29 mouse cellular contexts compared by ENCODE assay signal in genomic region chr15:50972593-50972992, GRCm38 (mm10).
DNase-seq lines count a peak whose midpoint lies in the region; ATAC-seq and TF ChIP-seq lines count a peak whose summit lies in the region.
"Had no signal": no experiment of that assay in that cellular context is flagged by ENCODE, and none has a peak within 500 bp of the region (broad histone marks: within the 10 kb centered on the region; RNA-seq: fewer than 3 reads in every experiment).

No protein-coding gene starts in this region.

- no peak for TF ChIP-seq POLR2A in myocyte (IDR thresholded peaks at IDR 0.05; ENCODE audit: insufficient read length, low read depth)

- H3K27ac ChIP-seq in liver, embryonic 11.5 days (ENCODE audit: low read depth, low read length): no peak overlapping the region
- H3K27ac ChIP-seq: embryonic facial prominence, embryonic 10.5 days; embryonic facial prominence, embryonic 13.5 days; forebrain, embryonic 10.5 days; forebrain, embryonic 13.5 days; gastrocnemius, adult 2 months; heart, embryonic 13.5 days; hindbrain, embryonic 12.5 days; hindbrain, embryonic 15.5 days had no signal

- H3K36me3 ChIP-seq in myocyte (ENCODE audit: control insufficient read depth, insufficient read depth): no peaks in the 10 kb centered on the region
- no peaks in the 10 kb centered on the region for H3K36me3 ChIP-seq in liver, embryonic 11.5 days (ENCODE audit: control insufficient read depth, insufficient read depth, low read length)
- H3K36me3 ChIP-seq: embryonic facial prominence, embryonic 10.5 days; embryonic facial prominence, embryonic 13.5 days; forebrain, embryonic 10.5 days; G1E; heart, embryonic 13.5 days; hindbrain, embryonic 12.5 days; hindbrain, embryonic 15.5 days had no signal

- no peak overlapping the region for H3K4me3 ChIP-seq in myocyte
- no peak overlapping the region for H3K4me3 ChIP-seq in liver, embryonic 11.5 days (ENCODE audit: low read depth, low read length)
- H3K4me3 ChIP-seq: embryonic facial prominence, embryonic 10.5 days; embryonic facial prominence, embryonic 13.5 days; erythroblast, embryonic 14.5 days; forebrain, embryonic 10.5 days; forebrain, embryonic 13.5 days; gastrocnemius, adult 2 months; heart, embryonic 13.5 days; hindbrain, embryonic 12.5 days; hindbrain, embryonic 15.5 days had no signal

- DNase-seq in 3T3-L1 (ENCODE audit: low read depth, low spot score): peak; percentile 6
- peak; percentile 39 for DNase-seq in brain, adult 2 months (ENCODE audit: low read depth, low spot score)
- no peak for DNase-seq in urinary bladder, postnatal 14 days (ENCODE audit: low spot score)
- no peak for DNase-seq in liver, embryonic 11.5 days (ENCODE audit: low spot score)
- DNase-seq: adrenal gland, adult 8-10 months; adrenal gland, postnatal 25 days; B cell, adult 2 months; cerebellum, adult 11 months; cerebellum, adult 2 months; cerebellum, adult 9-11 months; cerebellum, postnatal 25 days; gastrocnemius, adult 2 months; gastrocnemius, postnatal 14 days; heart, adult 18-20 months had no signal

- H3K79me2 ChIP-seq in myocyte (ENCODE audit: control insufficient read depth, insufficient read depth): no peaks in the 10 kb centered on the region

- 87% methylated on average over 13 of the region's 13 CpGs for WGBS in liver, embryonic 11.5 days

- no peak overlapping the region for H3ac ChIP-seq in myocyte (ENCODE audit: control insufficient read depth, insufficient read length)

- no peaks in the 10 kb centered on the region for H3K27me3 ChIP-seq in myocyte (ENCODE audit: control insufficient read depth, insufficient read depth, insufficient read length)
- H3K27me3 ChIP-seq in liver, embryonic 11.5 days (replicated peaks; ENCODE audit: control insufficient read depth, insufficient read depth, low read length): no peaks in the 10 kb centered on the region
- H3K27me3 ChIP-seq: CH12.LX; embryonic facial prominence, embryonic 13.5 days; forebrain, embryonic 13.5 days; heart, embryonic 13.5 days; hindbrain, embryonic 12.5 days; hindbrain, embryonic 15.5 days had no signal

- no peaks in the 10 kb centered on the region for H3K9me3 ChIP-seq in liver, embryonic 11.5 days (ENCODE audit: control insufficient read depth, low read length)
- H3K9me3 ChIP-seq: embryonic facial prominence, embryonic 10.5 days; embryonic facial prominence, embryonic 13.5 days; forebrain, embryonic 10.5 days; forebrain, embryonic 13.5 days; G1E; heart, embryonic 13.5 days; hindbrain, embryonic 12.5 days; hindbrain, embryonic 15.5 days had no signal

- H3K4me2 ChIP-seq in myocyte (ENCODE audit: low read depth): peak overlapping the region; percentile 13
- H3K4me2 ChIP-seq in liver, embryonic 11.5 days: no peak overlapping the region
- H3K4me2 ChIP-seq: embryonic facial prominence, embryonic 13.5 days; forebrain, embryonic 13.5 days; heart, embryonic 13.5 days; hindbrain, embryonic 12.5 days; hindbrain, embryonic 15.5 days had no signal

- H3K4me1 ChIP-seq in liver, embryonic 11.5 days (replicated peaks; ENCODE audit: control insufficient read depth, insufficient read depth, low read length): no peaks in the 10 kb centered on the region
- H3K4me1 ChIP-seq: embryonic facial prominence, embryonic 10.5 days; embryonic facial prominence, embryonic 13.5 days; forebrain, embryonic 13.5 days; hindbrain, embryonic 12.5 days; hindbrain, embryonic 15.5 days had no signal

- ATAC-seq in granulocyte monocyte progenitor cell, adult 5-6 weeks (replicated peaks; ENCODE audit: poor library complexity, severe bottlenecking): peak; percentile 74
- no peak for ATAC-seq in frontal cortex, adult (ENCODE audit: low TSS enrichment)
- ATAC-seq in liver, embryonic 11.5 days (replicated peaks; ENCODE audit: low FRiP score): no peak
- ATAC-seq: activated CD4-positive, CD25-positive, alpha-beta regulatory T cell, adult 4 months; forebrain, embryonic 13.5 days; forebrain, embryonic 16.5 days had no signal

- H3K9ac ChIP-seq in liver, embryonic 11.5 days (ENCODE audit: low read depth, low read length): no peak overlapping the region
- H3K9ac ChIP-seq: embryonic facial prominence, embryonic 13.5 days; forebrain, embryonic 13.5 days; heart, embryonic 13.5 days; hindbrain, embryonic 12.5 days; hindbrain, embryonic 15.5 days had no signal

TF ChIP-seq in myocyte, 11 proteins besides CTCF, POLR2A, EP300 and RAD21:
- TF ChIP-seq MYOD1 (IDR thresholded peaks at IDR 0.05; ENCODE audit: control insufficient read depth in 1 of 3, insufficient read length in 2 of 3, low read depth in 2 of 3) (no peak), TCF3 (IDR thresholded peaks at IDR 0.05; ENCODE audit: insufficient read length, low read depth) (no peak), POLR2AphosphoS2 (IDR thresholded peaks at IDR 0.05; ENCODE audit: insufficient read length, low read depth) (no peak), TCF12 (IDR thresholded peaks at IDR 0.05; ENCODE audit: insufficient read depth, poor library complexity, severe bottlenecking) (no peak), USF1 (IDR thresholded peaks at IDR 0.05; ENCODE audit: low read depth) (no peak), REST (IDR thresholded peaks at IDR 0.05; ENCODE audit: insufficient read depth, insufficient read length) (no peak), MAX (IDR thresholded peaks at IDR 0.05; ENCODE audit: low read depth) (no peak)

Comparison
In these comparisons a context has a peak if more than half of its experiments do, and no peak if none do; other contexts are left out.
1. DNase-seq: peak in 3T3-L1 (single experiment) and brain, adult 2 months (single experiment); none in urinary bladder, postnatal 14 days (single experiment) and liver, embryonic 11.5 days (single experiment).